In the genomic region with DNA sequence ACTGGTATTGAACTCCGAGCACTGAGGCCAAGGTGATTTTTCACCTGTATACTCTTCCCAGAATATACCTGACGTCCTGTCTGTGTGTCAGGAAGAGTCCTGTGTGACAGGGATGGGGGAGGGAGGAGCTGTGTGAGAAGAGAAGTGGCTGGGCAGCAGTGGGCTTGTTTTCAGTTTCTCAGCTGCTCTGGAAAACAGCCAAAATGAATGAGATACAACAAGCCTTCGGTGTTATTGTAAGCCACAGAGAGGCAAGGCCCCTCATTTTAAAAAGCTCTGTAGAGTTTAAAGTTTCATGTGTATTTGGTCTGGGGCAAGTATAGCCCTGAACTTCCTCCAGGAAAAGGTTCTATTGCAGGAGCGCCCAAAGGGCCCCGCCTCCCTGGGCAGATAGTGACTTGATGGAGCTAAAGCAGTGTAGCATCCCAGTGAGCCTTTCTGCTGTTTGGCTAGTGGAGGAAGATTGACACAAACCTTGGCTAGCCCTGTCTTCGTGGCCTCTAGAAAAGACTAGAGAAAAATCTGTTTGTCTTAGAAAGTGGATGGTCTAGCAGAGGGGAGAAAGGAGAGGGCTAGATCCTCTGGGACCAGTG, we compare ENCODE assay signal across 9 mouse cellular contexts.
DNase-seq lines count a peak whose midpoint lies in the region; ATAC-seq and TF ChIP-seq lines count a peak whose summit lies in the region.
"Had no signal": no experiment of that assay in that cellular context is flagged by ENCODE, and none has a peak within 500 bp of the region (broad histone marks: within the 10 kb centered on the region; RNA-seq: fewer than 3 reads in every experiment).

No protein-coding gene starts in this region.

- H3K27me3 ChIP-seq in forebrain, embryonic 14.5 days (replicated peaks; ENCODE audit: control insufficient read depth, insufficient read depth, low read length), result no peaks in the 10 kb centered on the region
- no peaks in the 10 kb centered on the region for H3K27me3 ChIP-seq in forebrain, postnatal 0 days (ENCODE audit: insufficient read depth, low read length)
- no peaks in the 10 kb centered on the region for H3K27me3 ChIP-seq in lung, embryonic 14.5 days (ENCODE audit: insufficient read depth, low read length)
- H3K27me3 ChIP-seq in liver, postnatal 0 days (ENCODE audit: insufficient read depth, low read length), result no peaks in the 10 kb centered on the region

- no peak for TF ChIP-seq CTCF in forebrain, postnatal 0 days (IDR thresholded peaks at IDR 0.05; ENCODE audit: low read depth)
- no peak for TF ChIP-seq CTCF in lung, embryonic 14.5 days (IDR thresholded peaks at IDR 0.05; ENCODE audit: low read depth)
- TF ChIP-seq CTCF in lung, adult 2 months (IDR thresholded peaks at IDR 0.05; ENCODE audit: insufficient read depth, low read length), result no peak
- TF ChIP-seq CTCF in liver, postnatal 0 days (IDR thresholded peaks at IDR 0.05; ENCODE audit: low read depth), result no peak

- TF ChIP-seq POLR2A in lung, adult 2 months (IDR thresholded peaks at IDR 0.05; ENCODE audit: borderline replicate concordance, extremely low read depth, low read depth, low read length), result no peak

- no peak overlapping the region for H3K4me2 ChIP-seq in forebrain, embryonic 14.5 days (ENCODE audit: low read length)
- H3K4me2 ChIP-seq in forebrain, postnatal 0 days (ENCODE audit: low read depth), result no peak overlapping the region
- no peak overlapping the region for H3K4me2 ChIP-seq in lung, embryonic 14.5 days
- no peak overlapping the region for H3K4me2 ChIP-seq in liver, postnatal 0 days (ENCODE audit: low read depth, low read length)

- TF ChIP-seq EP300 in liver, postnatal 0 days (IDR thresholded peaks at IDR 0.05; ENCODE audit: low read depth), result no peak

- 58% methylated on average over 6 of the region's 6 CpGs for WGBS in forebrain, embryonic 14.5 days
- 63% methylated on average over 6 of the region's 6 CpGs for WGBS in forebrain, postnatal 0 days
- WGBS in lung, embryonic 14.5 days, result 39% methylated on average over 6 of the region's 6 CpGs
- 40% methylated on average over 6 of the region's 6 CpGs for WGBS in lung, adult 2 months
- 57% methylated on average over 6 of the region's 6 CpGs for WGBS in liver, postnatal 0 days (ENCODE audit: insufficient replicate concordance)

- H3K9ac ChIP-seq in forebrain, embryonic 14.5 days (ENCODE audit: low read length), result no peak overlapping the region
- no peak overlapping the region for H3K9ac ChIP-seq in forebrain, postnatal 0 days
- no peak overlapping the region for H3K9ac ChIP-seq in lung, embryonic 14.5 days
- peak overlapping the region; percentile 35; the same call in 1 of the 2 replicates for H3K9ac ChIP-seq in liver, postnatal 0 days (replicated peaks)

- peak; percentile 50 for DNase-seq in forebrain, embryonic 14.5 days (ENCODE audit: low spot score)
- DNase-seq in forebrain, postnatal 0 days, result no peak
- DNase-seq in lung, embryonic 14.5 days, result peak; percentile 84
- no peak for DNase-seq in lung, adult 2 months
- DNase-seq in liver, postnatal 0 days, result no peak
- no peak for DNase-seq in thymus, postnatal 14 days
- DNase-seq in thymus, postnatal 10 days (ENCODE audit: low spot score in 2 of 2), result no peak
- DNase-seq: adrenal gland, postnatal 25 days had no signal

- H3K4me3 ChIP-seq in forebrain, embryonic 14.5 days (ENCODE audit: low read depth, low read length), result no peak overlapping the region
- H3K4me3 ChIP-seq in forebrain, postnatal 0 days (ENCODE audit: low read depth, low read length), result no peak overlapping the region
- H3K4me3 ChIP-seq in lung, embryonic 14.5 days (ENCODE audit: low read depth, low read length), result no peak overlapping the region
- no peak overlapping the region for H3K4me3 ChIP-seq in lung, adult 2 months (replicated peaks; ENCODE audit: extremely low read depth, low read depth, low read length)
- no peak overlapping the region for H3K4me3 ChIP-seq in liver, postnatal 0 days (ENCODE audit: low read depth, low read length)

- no peaks in the 10 kb centered on the region for H3K9me3 ChIP-seq in forebrain, embryonic 14.5 days (replicated peaks; ENCODE audit: control insufficient read depth, low read length)
- no peaks in the 10 kb centered on the region for H3K9me3 ChIP-seq in forebrain, postnatal 0 days (ENCODE audit: low read length)
- H3K9me3 ChIP-seq in lung, embryonic 14.5 days (ENCODE audit: low read depth, low read length), result no peaks in the 10 kb centered on the region
- H3K9me3 ChIP-seq in liver, postnatal 0 days (ENCODE audit: low read length), result no peaks in the 10 kb centered on the region

- no peaks in the 10 kb centered on the region for H3K36me3 ChIP-seq in forebrain, embryonic 14.5 days (ENCODE audit: control insufficient read depth, insufficient read depth, low read length)
- no peaks in the 10 kb centered on the region for H3K36me3 ChIP-seq in forebrain, postnatal 0 days (ENCODE audit: insufficient read depth)
- H3K36me3 ChIP-seq in lung, embryonic 14.5 days (ENCODE audit: insufficient read depth), result no peaks in the 10 kb centered on the region
- no peaks in the 10 kb centered on the region for H3K36me3 ChIP-seq in liver, postnatal 0 days (replicated peaks; ENCODE audit: insufficient read depth, low read length)

- no peak for ATAC-seq in forebrain, embryonic 14.5 days
- ATAC-seq in forebrain, postnatal 0 days, result no peak
- ATAC-seq in lung, embryonic 14.5 days (ENCODE audit: insufficient read depth), result no peak; the same call in 1 of the 2 replicates
- peak; percentile 30; the same call in 1 of the 2 replicates for ATAC-seq in erythroid progenitor cell, adult 5-6 weeks (replicated peaks; ENCODE audit: low FRiP score, poor library complexity, severe bottlenecking)
- ATAC-seq in liver, postnatal 0 days, result no peak

- H3K27ac ChIP-seq in forebrain, embryonic 14.5 days (ENCODE audit: low read depth, low read length), result no peak overlapping the region
- no peak overlapping the region for H3K27ac ChIP-seq in forebrain, postnatal 0 days (ENCODE audit: low read depth, low read length)
- peak overlapping the region; percentile 84 for H3K27ac ChIP-seq in lung, embryonic 14.5 days (ENCODE audit: low read depth)
- H3K27ac ChIP-seq in liver, postnatal 0 days (ENCODE audit: low read depth), result peak overlapping the region; percentile 92

- H3K4me1 ChIP-seq in forebrain, embryonic 14.5 days (ENCODE audit: control insufficient read depth, insufficient read depth, low read length), result peaks cover 20% of the 10 kb centered on the region
- H3K4me1 ChIP-seq in forebrain, postnatal 0 days (ENCODE audit: insufficient read depth), result no peaks in the 10 kb centered on the region; the same call in 1 of the 2 replicates
- H3K4me1 ChIP-seq in lung, embryonic 14.5 days (ENCODE audit: insufficient read depth), result peaks cover 39% of the 10 kb centered on the region
- peaks cover 22% of the 10 kb centered on the region for H3K4me1 ChIP-seq in lung, adult 2 months (ENCODE audit: control insufficient read depth, insufficient read depth, low read length)
- peaks cover 38% of the 10 kb centered on the region for H3K4me1 ChIP-seq in liver, postnatal 0 days (ENCODE audit: insufficient read depth)

Comparison
In these comparisons a context has a peak if more than half of its experiments do, and no peak if none do; other contexts are left out.
1. DNase-seq: peak in forebrain, embryonic 14.5 days (single experiment) and lung, embryonic 14.5 days (single experiment); none in forebrain, postnatal 0 days (single experiment), lung, adult 2 months (single experiment), liver, postnatal 0 days (single experiment), thymus, postnatal 14 days (single experiment) and thymus, postnatal 10 days (0 of 2).
2. H3K27ac ChIP-seq: peak in lung, embryonic 14.5 days (single experiment) and liver, postnatal 0 days (single experiment); none in forebrain, embryonic 14.5 days (single experiment) and forebrain, postnatal 0 days (single experiment).